ENCODE assay signal across 10 mouse cellular contexts in genomic region chr17:64231172-64231571, GRCm38 (mm10).
DNase-seq lines count a peak whose midpoint lies in the region; ATAC-seq and TF ChIP-seq lines count a peak whose summit lies in the region.
"Had no signal": no experiment of that assay in that cellular context is flagged by ENCODE, and none has a peak within 500 bp of the region (broad histone marks: within the 10 kb centered on the region; RNA-seq: fewer than 3 reads in every experiment).

No protein-coding gene starts in this region.

- H3K4me2 ChIP-seq in limb, embryonic 11.5 days (ENCODE audit: low read depth, severe bottlenecking) = no peak overlapping the region
- H3K4me2 ChIP-seq in CH12.LX (ENCODE audit: insufficient read depth, low read depth, poor library complexity, severe bottlenecking) = no peak overlapping the region
- H3K4me2 ChIP-seq in hindbrain, embryonic 16.5 days (ENCODE audit: low read length) = no peak overlapping the region

- in situ Hi-C loops in CH12.LX (cut with MboI; ENCODE audit: low pct_ligation_motif_present, low pct_unique_long_range_greater_than_20kb, low sequenced_read_pairs) = no loop called here

- no peak overlapping the region for H3K4me3 ChIP-seq in limb, embryonic 11.5 days (ENCODE audit: low read depth, low read length)
- no peak overlapping the region for H3K4me3 ChIP-seq in limb, embryonic 10.5 days
- H3K4me3 ChIP-seq in CH12.LX (replicated peaks in 1 of 3; ENCODE audit: low read depth in 2 of 3, low read length in 2 of 3, poor library complexity in 1 of 3) = no peak overlapping the region
- H3K4me3 ChIP-seq in hindbrain, embryonic 16.5 days (ENCODE audit: low read length) = no peak overlapping the region

- no peaks in the 10 kb centered on the region for H3K9me3 ChIP-seq in limb, embryonic 11.5 days (ENCODE audit: control insufficient read depth, low read length)
- no peaks in the 10 kb centered on the region for H3K9me3 ChIP-seq in limb, embryonic 10.5 days (replicated peaks)
- no peaks in the 10 kb centered on the region for H3K9me3 ChIP-seq in CH12.LX (replicated peaks; ENCODE audit: low read length)
- no peaks in the 10 kb centered on the region for H3K9me3 ChIP-seq in hindbrain, embryonic 16.5 days (ENCODE audit: control insufficient read depth, low read length)

- peak; percentile 39 for DNase-seq in limb, embryonic 11.5 days (ENCODE audit: low spot score)
- DNase-seq in limb, embryonic 10.5 days (ENCODE audit: low spot score) = no peak
- peak; percentile 34 for DNase-seq in CH12.LX (ENCODE audit: extremely low read depth)
- DNase-seq in R1 (ENCODE audit: low read depth, low spot score) = peak; percentile 66
- DNase-seq in layer of hippocampus, postnatal 14 days (ENCODE audit: low spot score in 2 of 2) = no peak
- DNase-seq: cerebellum, adult 11-12 months; heart, postnatal 36 days had no signal

- WGBS in limb, embryonic 11.5 days = 77% methylated on average over 8 of the region's 8 CpGs
- 75% methylated on average over 8 of the region's 8 CpGs for WGBS in limb, embryonic 10.5 days
- WGBS in hindbrain, embryonic 16.5 days = 76% methylated on average over 8 of the region's 8 CpGs

- no peaks in the 10 kb centered on the region for H3K36me3 ChIP-seq in limb, embryonic 11.5 days (ENCODE audit: control insufficient read depth, insufficient read depth, low read length)
- no peaks in the 10 kb centered on the region for H3K36me3 ChIP-seq in limb, embryonic 10.5 days
- H3K36me3 ChIP-seq in CH12.LX (replicated peaks in 1 of 2; ENCODE audit: control insufficient read depth in 1 of 2, insufficient read depth in 1 of 2, low read length in 1 of 2) = no peaks in the 10 kb centered on the region
- no peaks in the 10 kb centered on the region for H3K36me3 ChIP-seq in hindbrain, embryonic 16.5 days (ENCODE audit: control insufficient read depth, insufficient read depth, low read length)

- no peak overlapping the region for H3K9ac ChIP-seq in limb, embryonic 11.5 days (ENCODE audit: low read length)
- no peak overlapping the region for H3K9ac ChIP-seq in CH12.LX (ENCODE audit: insufficient read depth, low read depth)
- H3K9ac ChIP-seq in hindbrain, embryonic 16.5 days (ENCODE audit: low read depth, low read length) = no peak overlapping the region

- TF ChIP-seq CTCF in CH12.LX (conservative IDR thresholded peaks at IDR 0.05 in 1 of 2, IDR thresholded peaks at IDR 0.05 in 1 of 2; ENCODE audit: low read depth in 2 of 2, low read length in 2 of 2) = peak; percentile 34 to 67; a peak in 3 of 4 replicates

- H3K27ac ChIP-seq in limb, embryonic 11.5 days (replicated peaks; ENCODE audit: low read depth, low read length) = no peak overlapping the region
- no peak overlapping the region for H3K27ac ChIP-seq in limb, embryonic 10.5 days
- no peak overlapping the region for H3K27ac ChIP-seq in CH12.LX (ENCODE audit: insufficient read depth, low read depth)
- H3K27ac ChIP-seq in hindbrain, embryonic 16.5 days (ENCODE audit: low read depth, low read length) = no peak overlapping the region

- TF ChIP-seq EP300 in CH12.LX (IDR thresholded peaks at IDR 0.05; ENCODE audit: low read length) = no peak

- no peaks in the 10 kb centered on the region for H3K4me1 ChIP-seq in limb, embryonic 11.5 days (ENCODE audit: control insufficient read depth, insufficient read depth, low read length)
- H3K4me1 ChIP-seq in limb, embryonic 10.5 days = no peaks in the 10 kb centered on the region
- peaks cover 4 to 16% of the 10 kb centered on the region in 2 experiments; a peak in 2 of 4 replicates for H3K4me1 ChIP-seq in CH12.LX (ENCODE audit: control insufficient read depth in 1 of 2, insufficient read depth in 2 of 2)
- H3K4me1 ChIP-seq in hindbrain, embryonic 16.5 days (ENCODE audit: control insufficient read depth, insufficient read depth, low read depth, low read length) = no peaks in the 10 kb centered on the region

- ATAC-seq in limb, embryonic 11.5 days (ENCODE audit: insufficient number of reproducible peaks, low FRiP score, low TSS enrichment, low read depth) = no peak
- ATAC-seq in megakaryocyte-erythroid progenitor cell, adult 5-6 weeks (replicated peaks; ENCODE audit: low FRiP score, low TSS enrichment, poor library complexity, severe bottlenecking) = peak; percentile 74
- ATAC-seq in inflammation-experienced regulatory T-cells, adult 6 months = no peak
- ATAC-seq in hindbrain, embryonic 16.5 days = no peak

- peak; percentile 46 for TF ChIP-seq RAD21 in CH12.LX (IDR thresholded peaks at IDR 0.05; ENCODE audit: low read depth, low read length)

- H3K79me2 ChIP-seq in CH12.LX (replicated peaks; ENCODE audit: control insufficient read depth, extremely low read depth, insufficient read depth, poor library complexity, severe bottlenecking) = no peaks in the 10 kb centered on the region

- dilution Hi-C loops in CH12.LX (cut with MboI; ENCODE audit: extremely low pct_ligation_motif_present, extremely low pct_unique_long_range_greater_than_20kb, low sequenced_read_pairs) = no loop called here

- TF ChIP-seq POLR2A in CH12.LX (IDR thresholded peaks at IDR 0.05; ENCODE audit: low read depth, low read length) = no peak

- no peaks in the 10 kb centered on the region for H3K27me3 ChIP-seq in limb, embryonic 11.5 days (ENCODE audit: control insufficient read depth, insufficient read depth, low read length)
- no peaks in the 10 kb centered on the region for H3K27me3 ChIP-seq in limb, embryonic 10.5 days (ENCODE audit: low read depth, poor library complexity, severe bottlenecking)
- H3K27me3 ChIP-seq in CH12.LX (replicated peaks) = no peaks in the 10 kb centered on the region
- no peaks in the 10 kb centered on the region for H3K27me3 ChIP-seq in hindbrain, embryonic 16.5 days (replicated peaks; ENCODE audit: control insufficient read depth, insufficient read depth, low read length)

TF ChIP-seq in CH12.LX, 34 proteins besides CTCF, POLR2A, EP300 and RAD21:
- TF ChIP-seq SMC3 (IDR thresholded peaks at IDR 0.05; ENCODE audit: low read depth, low read length) (peak; percentile 46), ZC3H11A (IDR thresholded peaks at IDR 0.05; ENCODE audit: low read depth, low read length) (no peak), TBP (conservative IDR thresholded peaks at IDR 0.05; ENCODE audit: low read depth, low read length) (no peak)

Comparison
In these comparisons a context has a peak if more than half of its experiments do, and no peak if none do; other contexts are left out.
1. DNase-seq: peak in limb, embryonic 11.5 days (single experiment), CH12.LX (single experiment) and R1 (single experiment); none in limb, embryonic 10.5 days (single experiment) and layer of hippocampus, postnatal 14 days (0 of 2).